Mouse (Mus musculus) heart, embryonic 16.5 days (tissue): ENCODE data around the gene Tecpr1. TPM values are rescaled to one million over a fixed set of nuclear protein-coding genes. Genes with fewer than 3 reads are reported as not detected.

ENCODE experiments used
- ATAC-seq: fragments of 200-750 bp; cut with Nextera tagmentation; replicated peaks from 2 replicates; pipeline ENCODE4 v1.8.0; 2017; ENCODE audit warnings: moderate number of reproducible peaks; ENCODE audit not compliant: insufficient read depth, low FRiP score; ENCODE audit errors: extremely low read depth
- H3K27ac ChIP-seq: fragments of 300-500 bp; sonication (generic); 2 replicates; pipeline ENCODE4 v1.5.1; 2014; ENCODE audit warnings: mild to moderate bottlenecking, low read length, control low read depth, moderate library complexity
- H3K27me3 ChIP-seq: fragments of 300-500 bp; sonication (generic); 2 replicates; pipeline ENCODE4 v1.6.1; 2014; ENCODE audit warnings: low read length, mixed read lengths; ENCODE audit not compliant: control insufficient read depth, insufficient read depth
- H3K36me3 ChIP-seq: fragments of 300-500 bp; sonication (generic); 2 replicates; pipeline ENCODE4 v1.6.1; 2014; ENCODE audit not compliant: control insufficient read depth, insufficient read depth
- H3K4me1 ChIP-seq: fragments of 300-500 bp; sonication (generic); 2 replicates; pipeline ENCODE4 v1.6.1; 2014; ENCODE audit warnings: low read length, mixed read lengths; ENCODE audit not compliant: control insufficient read depth, insufficient read depth
- H3K4me2 ChIP-seq: fragments of 300-500 bp; sonication (generic); 2 replicates; pipeline ENCODE4 v1.6.1; 2014; ENCODE audit warnings: low read depth, mild to moderate bottlenecking, control low read depth, low read length
- H3K4me3 ChIP-seq: fragments of 300-500 bp; sonication (generic); 2 replicates; pipeline ENCODE4 v1.5.1; 2014; ENCODE audit warnings: mild to moderate bottlenecking, control low read depth, low read length
- H3K9ac ChIP-seq: fragments of 300-500 bp; sonication (generic); 2 replicates; pipeline ENCODE4 v1.6.1; 2014; ENCODE audit warnings: low read length, control low read depth
- H3K9me3 ChIP-seq: fragments of 300-500 bp; sonication (generic); replicated peaks from 2 replicates; pipeline ENCODE4 v1.6.1; 2016; ENCODE audit warnings: low read length; ENCODE audit not compliant: control insufficient read depth
- WGBS: fragments of 180-500 bp; shearing (Covaris S2); extraction: QIAGEN DNeasy Blood & Tissue Kit; methylation state at CpG from one replicate; pipeline ENCODE4 v1.1.7; 2014; 5-methylcytosine and 5-hydroxymethylcytosine counted together
- polyA plus RNA-seq: library from polyadenylated mRNA; unstranded; fragments of >200 nt; fragmentation: Nextera tagmentation; extraction: Ambion mirVana; gene quantifications from 2 replicates; pipeline ENCODE4 v1.2.1, GENCODE M21; 2015

Tecpr1 gene
- polyA plus RNA-seq, 1 experiment from 2014 or later, result 18.3 TPM

GRCm38 (mm10) chr5:144261309-144261708 lies 37.9 kb upstream of the Tecpr1 start:
- Histone ChIP-seq H3K4me3 (no peak overlapping the region), H3K4me1 (peaks cover 62% of the 10 kb centered on the region), H3K27ac (no peak overlapping the region), H3K4me2 (no peak overlapping the region), H3K36me3 (peaks cover 11% of the 10 kb centered on the region), H3K27me3 (no peaks in the 10 kb centered on the region), H3K9ac (no peak overlapping the region), H3K9me3 (no peaks in the 10 kb centered on the region)
- ATAC-seq, result no peak
- WGBS, result 74% methylated on average over 9 of the region's 9 CpGs

GRCm38 (mm10) chr5:144260464-144260863 lies 37.0 kb upstream of the Tecpr1 start:
- WGBS, result 81% methylated on average over 8 of the region's 8 CpGs
- H3K4me1 ChIP-seq, result peaks cover 62% of the 10 kb centered on the region
- no peak overlapping the region for H3K9ac ChIP-seq
- H3K4me3 ChIP-seq, result no peak overlapping the region
- ATAC-seq, result no peak
- no peak overlapping the region for H3K27ac ChIP-seq
- H3K9me3 ChIP-seq, result no peaks in the 10 kb centered on the region
- peaks cover 8% of the 10 kb centered on the region; the same call in 1 of the 2 replicates for H3K36me3 ChIP-seq
- H3K4me2 ChIP-seq, result no peak overlapping the region
- H3K27me3 ChIP-seq, result no peaks in the 10 kb centered on the region

GRCm38 (mm10) chr5:144259228-144259627 lies 35.8 kb upstream of the Tecpr1 start:
- no peaks in the 10 kb centered on the region for H3K9me3 ChIP-seq
- H3K4me2 ChIP-seq, result peak overlapping the region; percentile 78
- H3K9ac ChIP-seq, result peak overlapping the region; percentile 99
- ATAC-seq, result no peak
- H3K4me1 ChIP-seq, result peaks cover 65% of the 10 kb centered on the region
- no peaks in the 10 kb centered on the region for H3K27me3 ChIP-seq
- WGBS, result 65% methylated on average over 6 of the region's 6 CpGs
- H3K36me3 ChIP-seq, result no peaks in the 10 kb centered on the region
- peak overlapping the region; percentile 98; the same call in 1 of the 2 replicates for H3K27ac ChIP-seq
- peak overlapping the region; percentile 92 for H3K4me3 ChIP-seq

- ATAC-seq, result no peak
- WGBS, result 13% methylated on average over 2 of the region's 2 CpGs
These were observed 35.3 kb upstream of the Tecpr1 start for GRCm38 (mm10) chr5:144258687-144259086.

GRCm38 (mm10) chr5:144258131-144258611 lies 34.8 kb upstream of the Tecpr1 start:
- 15% methylated on average over 14 of the region's 14 CpGs for WGBS
- Histone ChIP-seq H3K4me2 (peak overlapping the region; percentile 78), H3K27ac (peak overlapping the region; percentile 98), H3K4me1 (peaks cover 64% of the 10 kb centered on the region), H3K4me3 (peak overlapping the region; percentile 92), H3K9ac (peak overlapping the region; percentile 99), H3K27me3 (no peaks in the 10 kb centered on the region), H3K36me3 (no peaks in the 10 kb centered on the region), H3K9me3 (no peaks in the 10 kb centered on the region)
- ATAC-seq, result peak; percentile 41

More at GRCm38 (mm10) chr5:144258687-144259086, 35.3 kb upstream of the Tecpr1 start:
- H3K36me3 ChIP-seq, result no peaks in the 10 kb centered on the region
- peaks cover 65% of the 10 kb centered on the region for H3K4me1 ChIP-seq
- H3K4me2 ChIP-seq, result peak overlapping the region; percentile 78
- peak overlapping the region; percentile 92 for H3K4me3 ChIP-seq
- peak overlapping the region; percentile 99 for H3K9ac ChIP-seq
- H3K27ac ChIP-seq, result peak overlapping the region; percentile 98
- H3K27me3 ChIP-seq, result no peaks in the 10 kb centered on the region
- no peaks in the 10 kb centered on the region for H3K9me3 ChIP-seq

GRCm38 (mm10) chr5:144257451-144258110 lies 34.2 kb upstream of the Tecpr1 start:
- 56% methylated on average over 3 of the region's 3 CpGs for WGBS
- Histone ChIP-seq H3K9me3 (no peaks in the 10 kb centered on the region), H3K27me3 (no peaks in the 10 kb centered on the region), H3K36me3 (no peaks in the 10 kb centered on the region), H3K4me1 (peaks cover 60% of the 10 kb centered on the region), H3K27ac (peak overlapping the region; percentile 98), H3K9ac (peak overlapping the region; percentile 99), H3K4me2 (peak overlapping the region; percentile 78), H3K4me3 (peak overlapping the region; percentile 92)
- ATAC-seq, result no peak

- peak overlapping the region; percentile 98 for H3K27ac ChIP-seq
- no peaks in the 10 kb centered on the region for H3K27me3 ChIP-seq
- H3K4me1 ChIP-seq, result peaks cover 55% of the 10 kb centered on the region
- peak overlapping the region; percentile 78 for H3K4me2 ChIP-seq
- no peaks in the 10 kb centered on the region for H3K36me3 ChIP-seq
- no peaks in the 10 kb centered on the region for H3K9me3 ChIP-seq
- peak overlapping the region; percentile 99 for H3K9ac ChIP-seq
- 26% methylated on average over 1 of the region's 1 CpGs for WGBS
- peak overlapping the region; percentile 92 for H3K4me3 ChIP-seq
- ATAC-seq, result no peak
These were observed 33.5 kb upstream of the Tecpr1 start for GRCm38 (mm10) chr5:144256888-144257287.

- no peaks in the 10 kb centered on the region for H3K36me3 ChIP-seq
- H3K27me3 ChIP-seq, result no peaks in the 10 kb centered on the region
- peak overlapping the region; percentile 98 for H3K27ac ChIP-seq
- peaks cover 52% of the 10 kb centered on the region for H3K4me1 ChIP-seq
- peak overlapping the region; percentile 99 for H3K9ac ChIP-seq
- peak overlapping the region; percentile 78 for H3K4me2 ChIP-seq
- peak overlapping the region; percentile 92 for H3K4me3 ChIP-seq
- no peak for ATAC-seq
- H3K9me3 ChIP-seq, result no peaks in the 10 kb centered on the region
- 14% methylated on average over 7 of the region's 7 CpGs for WGBS
These were observed 33.1 kb upstream of the Tecpr1 start for GRCm38 (mm10) chr5:144256541-144256870.

DNA sequence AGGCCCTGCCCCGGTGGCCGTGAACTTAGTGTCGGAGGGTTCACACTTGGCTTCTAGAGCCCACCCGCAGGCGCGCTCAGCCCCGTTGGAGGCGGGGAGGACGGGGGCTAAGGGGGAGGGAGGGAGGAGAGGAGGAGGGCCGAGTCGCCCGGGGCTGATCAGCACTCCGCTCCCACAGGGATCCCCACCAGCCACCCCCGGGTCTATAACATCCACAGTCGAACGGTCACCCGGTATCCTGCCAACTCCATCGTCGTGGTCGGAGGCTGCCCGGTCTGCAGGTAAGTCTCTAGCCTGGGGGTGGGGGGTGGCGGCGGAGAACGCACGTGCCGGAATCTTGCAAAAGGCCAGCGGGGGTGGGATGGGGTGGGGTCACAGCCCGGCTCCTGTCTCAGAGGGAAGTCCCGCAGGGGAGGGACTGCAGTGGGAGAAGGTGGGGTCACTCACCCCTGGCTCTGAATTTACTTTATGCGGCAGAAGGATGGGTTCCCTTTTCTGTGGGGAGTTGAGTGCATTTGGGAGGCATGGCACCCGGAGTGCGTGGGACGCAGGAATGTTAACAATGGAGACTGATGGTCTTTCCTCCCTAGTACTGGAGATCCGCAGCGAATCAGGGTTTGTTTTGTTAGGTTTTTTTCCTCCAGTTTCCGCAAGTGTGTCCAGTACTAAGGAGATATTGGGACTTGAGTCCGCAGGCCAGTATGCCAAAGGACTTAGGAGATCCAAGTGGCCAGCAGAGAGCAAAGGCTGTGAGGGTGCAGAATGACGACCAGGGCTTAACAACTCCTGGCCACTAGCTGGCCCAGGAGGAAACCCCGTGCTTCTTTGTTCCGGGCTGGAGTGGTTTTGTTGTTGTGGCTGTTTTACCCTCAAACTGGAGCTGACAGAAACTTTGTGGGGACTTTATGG lies 32.5 kb upstream of the Tecpr1 start:
- peak; percentile 37 for ATAC-seq
- peak overlapping the region; percentile 98 for H3K27ac ChIP-seq
- peak overlapping the region; percentile 92 for H3K4me3 ChIP-seq
- WGBS, result under 1% methylated on average over 40 of the region's 40 CpGs
- peak overlapping the region; percentile 78 for H3K4me2 ChIP-seq
- no peaks in the 10 kb centered on the region for H3K9me3 ChIP-seq
- peaks cover 45% of the 10 kb centered on the region for H3K4me1 ChIP-seq
- H3K36me3 ChIP-seq, result no peaks in the 10 kb centered on the region
- peak overlapping the region; percentile 99 for H3K9ac ChIP-seq
- H3K27me3 ChIP-seq, result no peaks in the 10 kb centered on the region
